Mouse (Mus musculus): ENCODE data around the gene Zcchc7.

DNA sequence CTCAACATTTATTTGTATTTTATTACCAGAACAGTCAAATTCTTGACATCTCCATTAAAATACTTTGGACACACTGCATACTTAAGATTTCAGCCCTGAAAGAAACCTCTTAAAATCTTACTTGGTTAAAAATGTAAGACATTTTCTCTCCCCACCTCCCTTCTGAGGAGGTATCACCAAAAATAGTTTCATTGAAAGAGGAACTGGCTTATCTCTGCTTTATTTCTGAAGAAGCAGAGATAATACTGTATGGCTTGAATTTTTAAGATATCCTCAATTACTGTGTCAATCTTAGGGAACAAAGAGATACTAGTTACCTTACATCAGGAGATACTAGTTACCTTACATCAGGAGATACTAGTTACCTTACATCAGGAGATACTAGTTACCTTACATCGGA, 116.4 kb downstream of the Zcchc7 start:
- TF ChIP-seq TAL1 (IDR thresholded peaks at IDR 0.05; ENCODE audit: low read length) (no peak), GATA1 (IDR thresholded peaks at IDR 0.05; ENCODE audit: low read length) (no peak)

All from erythroblast, embryonic 14.5 days (primary cell).